Mouse (Mus musculus): ENCODE data around the gene Crygb.

DNA sequence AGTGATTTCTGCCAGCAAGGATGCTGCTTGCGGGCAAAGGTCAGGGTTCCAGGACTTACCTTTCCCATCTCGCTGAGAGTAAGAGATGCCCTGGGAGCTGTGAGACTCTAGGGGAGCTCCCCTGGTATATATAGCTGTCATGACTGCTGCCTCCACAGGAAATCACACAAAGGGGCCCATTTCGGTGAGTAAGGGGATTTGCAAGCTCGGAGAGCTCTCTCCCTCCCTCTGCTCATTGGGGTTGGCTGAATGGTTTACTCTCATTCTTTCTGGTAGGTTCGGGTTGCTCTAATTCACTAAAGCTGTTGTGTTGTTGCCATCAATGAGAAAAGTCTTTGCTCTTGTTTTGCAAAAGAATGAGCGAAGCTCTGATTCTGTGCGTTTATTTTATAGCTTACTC is at the start of gene Crygb:
- TF ChIP-seq CTCF (IDR thresholded peaks at IDR 0.05; ENCODE audit: low read depth) (no peak), EP300 (IDR thresholded peaks at IDR 0.05; ENCODE audit: low read depth) (no peak)

All from liver, embryonic 14.5 days (tissue).